In the genomic region with DNA sequence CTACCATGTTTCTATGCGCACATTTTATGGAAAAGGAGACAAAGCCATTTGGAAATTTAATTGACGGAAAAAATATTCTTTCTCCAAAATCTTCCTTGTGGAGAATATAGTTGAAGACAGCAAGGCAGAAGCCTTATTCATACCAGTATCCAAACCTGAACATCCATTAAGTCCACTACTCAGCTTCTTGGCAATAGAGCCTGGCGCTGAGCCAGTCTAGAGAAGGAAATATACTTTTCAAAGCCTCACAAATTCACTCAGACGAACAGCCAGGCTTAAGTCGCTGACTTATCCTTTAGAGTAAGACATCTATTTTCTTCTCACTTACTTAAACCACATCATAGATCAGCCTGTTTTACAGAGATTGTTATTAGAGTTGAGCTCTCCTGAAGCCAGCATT, we compare ENCODE assay signal across 20 mouse cellular contexts.
DNase-seq lines count a peak whose midpoint lies in the region; ATAC-seq and TF ChIP-seq lines count a peak whose summit lies in the region.
"Had no signal": no experiment of that assay in that cellular context is flagged by ENCODE, and none has a peak within 500 bp of the region (broad histone marks: within the 10 kb centered on the region; RNA-seq: fewer than 3 reads in every experiment).

No protein-coding gene starts in this region.

- DNase-seq in adrenal gland, postnatal 10 days = peak; percentile 24
- DNase-seq in adrenal gland, postnatal 14 days = no peak
- DNase-seq in kidney, postnatal 0 days (ENCODE audit: low spot score) = peak; percentile 25
- no peak for DNase-seq in kidney, adult 11 months
- peak; percentile 86 for DNase-seq in lung, embryonic 14.5 days
- no peak for DNase-seq in lung, postnatal 25 days (ENCODE audit: low spot score)
- peak; percentile 8 for DNase-seq in right cerebral cortex, postnatal 4 days
- no peak for DNase-seq in right cerebral cortex, postnatal 10 days (ENCODE audit: low spot score in 2 of 2)
- DNase-seq: adrenal gland, postnatal 25 days; B cell, adult 2 months; cerebellum, adult 2 months; gastrocnemius, postnatal 14 days; heart, adult 2 months; heart, postnatal 14 days had no signal

- no peak overlapping the region for H3K4me3 ChIP-seq in kidney, postnatal 0 days (replicated peaks; ENCODE audit: low read depth, low read length)
- H3K4me3 ChIP-seq in lung, embryonic 14.5 days (ENCODE audit: low read depth, low read length) = no peak overlapping the region
- H3K4me3 ChIP-seq: forebrain, embryonic 15.5 days; heart, adult 2 months; heart, embryonic 15.5 days; hindbrain, embryonic 13.5 days had no signal

- WGBS in kidney, postnatal 0 days = 77% methylated on average over 5 of the region's 5 CpGs
- 56% methylated on average over 5 of the region's 5 CpGs for WGBS in lung, embryonic 14.5 days

- no peak for ATAC-seq in kidney, postnatal 0 days (replicated peaks; ENCODE audit: low FRiP score, low read depth)
- ATAC-seq in lung, embryonic 14.5 days (ENCODE audit: insufficient read depth) = no peak
- ATAC-seq: CD4-positive, CD25-positive, alpha-beta regulatory T cell, adult 4 months; forebrain, embryonic 15.5 days had no signal

- no peak overlapping the region for H3K4me2 ChIP-seq in kidney, postnatal 0 days (ENCODE audit: low read length)
- no peak overlapping the region for H3K4me2 ChIP-seq in lung, embryonic 14.5 days
- H3K4me2 ChIP-seq: forebrain, embryonic 15.5 days; heart, embryonic 11.5 days; heart, embryonic 15.5 days; hindbrain, embryonic 13.5 days had no signal

- H3K9me3 ChIP-seq in kidney, postnatal 0 days (replicated peaks; ENCODE audit: low read length) = no peaks in the 10 kb centered on the region
- H3K9me3 ChIP-seq in lung, embryonic 14.5 days (ENCODE audit: low read depth, low read length) = no peaks in the 10 kb centered on the region
- H3K9me3 ChIP-seq: forebrain, embryonic 15.5 days; G1E; heart, embryonic 15.5 days; hindbrain, embryonic 13.5 days had no signal

- no peak overlapping the region for H3K9ac ChIP-seq in kidney, postnatal 0 days (ENCODE audit: low read depth, low read length)
- no peak overlapping the region for H3K9ac ChIP-seq in lung, embryonic 14.5 days
- H3K9ac ChIP-seq: forebrain, embryonic 15.5 days; heart, embryonic 15.5 days; hindbrain, embryonic 13.5 days had no signal

- TF ChIP-seq CTCF in kidney, postnatal 0 days (IDR thresholded peaks at IDR 0.05; ENCODE audit: low read depth) = no peak
- TF ChIP-seq CTCF in lung, embryonic 14.5 days (IDR thresholded peaks at IDR 0.05; ENCODE audit: low read depth) = no peak

- no peaks in the 10 kb centered on the region for H3K4me1 ChIP-seq in kidney, postnatal 0 days (replicated peaks; ENCODE audit: insufficient read depth, low read length)
- peaks cover 14% of the 10 kb centered on the region; the same call in 1 of the 2 replicates for H3K4me1 ChIP-seq in lung, embryonic 14.5 days (ENCODE audit: insufficient read depth)
- H3K4me1 ChIP-seq: forebrain, embryonic 15.5 days; heart, embryonic 15.5 days; hindbrain, embryonic 13.5 days had no signal

- no peak overlapping the region for H3K27ac ChIP-seq in kidney, postnatal 0 days
- H3K27ac ChIP-seq in lung, embryonic 14.5 days (ENCODE audit: low read depth) = no peak overlapping the region
- H3K27ac ChIP-seq: forebrain, embryonic 15.5 days; heart, adult 2 months; heart, embryonic 15.5 days; hindbrain, embryonic 13.5 days had no signal

- no peaks in the 10 kb centered on the region for H3K36me3 ChIP-seq in kidney, postnatal 0 days (ENCODE audit: insufficient read depth, low read length)
- H3K36me3 ChIP-seq in lung, embryonic 14.5 days (ENCODE audit: insufficient read depth) = no peaks in the 10 kb centered on the region
- H3K36me3 ChIP-seq: forebrain, embryonic 15.5 days; G1E; heart, embryonic 15.5 days; hindbrain, embryonic 13.5 days had no signal

- no peaks in the 10 kb centered on the region for H3K27me3 ChIP-seq in kidney, postnatal 0 days (ENCODE audit: insufficient read depth, low read length)
- H3K27me3 ChIP-seq in lung, embryonic 14.5 days (ENCODE audit: insufficient read depth, low read length) = no peaks in the 10 kb centered on the region
- H3K27me3 ChIP-seq: forebrain, embryonic 15.5 days; heart, embryonic 15.5 days; hindbrain, embryonic 13.5 days had no signal

Comparison
In these comparisons a context has a peak if more than half of its experiments do, and no peak if none do; other contexts are left out.
1. DNase-seq: peak in adrenal gland, postnatal 10 days (single experiment), kidney, postnatal 0 days (single experiment), lung, embryonic 14.5 days (single experiment) and right cerebral cortex, postnatal 4 days (single experiment); none in adrenal gland, postnatal 14 days (single experiment), kidney, adult 11 months (single experiment), lung, postnatal 25 days (single experiment) and right cerebral cortex, postnatal 10 days (0 of 2).